Mouse (Mus musculus) heart, embryonic 14.5 days (tissue): ENCODE measurements around the gene Rarb. TPM values are rescaled to one million over a fixed set of nuclear protein-coding genes. Genes with fewer than 3 reads are reported as not detected.
A peak's percentile ranks its signal among the peaks of the same experiment; 100 is the strongest.

Experiments
- ATAC-seq: fragments of 200-750 bp; cut with Nextera tagmentation; 2 replicates; pipeline ENCODE4 v1.8.0; 2017; ENCODE audit warnings: low read depth, moderate TSS enrichment; ENCODE audit not compliant: insufficient number of reproducible peaks, insufficient read depth, low FRiP score
- H3K27ac ChIP-seq, 2 experiments: fragments of 200-500 bp in 1 of 2; fragments of 300-500 bp in 1 of 2; sonication (generic) in 1 of 2; replicated peaks in 1 of 2; 2 replicates each; pipeline ENCODE4 v1.5.1; 2012 to 2014; ENCODE audit warnings: low read depth in 2 of 2, low read length in 2 of 2, control low read depth in 1 of 2, mild to moderate bottlenecking in 1 of 2, mixed read lengths in 1 of 2; ENCODE audit not compliant: control insufficient read depth in 1 of 2, insufficient read depth in 1 of 2
- H3K27me3 ChIP-seq: fragments of 300-500 bp; sonication (generic); 2 replicates; pipeline ENCODE4 v1.6.1; 2014; ENCODE audit warnings: mild to moderate bottlenecking, low read length, control low read depth; ENCODE audit not compliant: control insufficient read depth, insufficient read depth
- H3K36me3 ChIP-seq: fragments of 300-500 bp; sonication (generic); 2 replicates; pipeline ENCODE4 v1.6.1; 2014; ENCODE audit warnings: mild to moderate bottlenecking, control low read depth, low read length, mixed read lengths; ENCODE audit not compliant: control insufficient read depth, insufficient read depth
- H3K4me1 ChIP-seq, 2 experiments: fragments of 200-500 bp in 1 of 2; fragments of 300-500 bp in 1 of 2; sonication (generic) in 1 of 2; 2 replicates each; pipeline ENCODE4 v1.6.1; 2012 to 2014; ENCODE audit warnings: low read length in 2 of 2, control low read depth in 1 of 2, mixed read lengths in 1 of 2; ENCODE audit not compliant: control insufficient read depth in 2 of 2, insufficient read depth in 2 of 2
- H3K4me2 ChIP-seq: fragments of 300-500 bp; sonication (generic); 2 replicates; pipeline ENCODE4 v1.6.1; 2014; ENCODE audit warnings: mild to moderate bottlenecking, low read length
- H3K4me3 ChIP-seq, 2 experiments: fragments of 200-500 bp in 1 of 2; fragments of 300-500 bp in 1 of 2; sonication (generic) in 1 of 2; 2 replicates each; pipeline ENCODE4 v1.5.1; 2012 to 2014; ENCODE audit warnings: low read length in 2 of 2, mild to moderate bottlenecking in 2 of 2, control low read depth in 1 of 2, low read depth in 1 of 2, moderate library complexity in 1 of 2; ENCODE audit not compliant: control insufficient read depth in 1 of 2, insufficient read depth in 1 of 2
- H3K9ac ChIP-seq: fragments of 300-500 bp; sonication (generic); 2 replicates; pipeline ENCODE4 v1.6.1; 2014; ENCODE audit warnings: mild to moderate bottlenecking, low read length
- H3K9me3 ChIP-seq: fragments of 300-500 bp; sonication (generic); 2 replicates; pipeline ENCODE4 v1.6.1; 2016; ENCODE audit warnings: low read length, control low read depth; ENCODE audit not compliant: control insufficient read depth
- WGBS: fragments of 180-500 bp; shearing (Covaris S2); extraction: QIAGEN DNeasy Blood & Tissue Kit; methylation state at CpG from one replicate; pipeline ENCODE4 v1.1.7; 2014; 5-methylcytosine and 5-hydroxymethylcytosine counted together
- polyA plus RNA-seq: library from polyadenylated mRNA; unstranded; fragments of >200 nt; fragmentation: Nextera tagmentation; extraction: Ambion mirVana; gene quantifications from 2 replicates; pipeline ENCODE4 v1.2.1, GENCODE M21; 2014

The Rarb gene
- polyA plus RNA-seq, 1 experiment from 2014 or later = 14.5 TPM

- no peaks in the 10 kb centered on the region for H3K27me3 ChIP-seq
- H3K4me1 ChIP-seq = peaks cover 3 to 8% of the 10 kb centered on the region in 2 experiments; a peak in 3 of 4 replicates
- no peak overlapping the region for H3K27ac ChIP-seq
- H3K4me2 ChIP-seq = no peak overlapping the region
- no peaks in the 10 kb centered on the region for H3K36me3 ChIP-seq
- no peak overlapping the region for H3K4me3 ChIP-seq
- no peaks in the 10 kb centered on the region for H3K9me3 ChIP-seq
- ATAC-seq = no peak
- H3K9ac ChIP-seq = no peak overlapping the region
Measured at GRCm38 (mm10) chr14:16605480-16605879, 213.5 kb downstream of the Rarb start.

- no peaks in the 10 kb centered on the region for H3K27me3 ChIP-seq
- H3K36me3 ChIP-seq = no peaks in the 10 kb centered on the region
- H3K9me3 ChIP-seq = no peaks in the 10 kb centered on the region
- 39% methylated on average over 8 of the region's 8 CpGs for WGBS
- no peak overlapping the region for H3K27ac ChIP-seq
- H3K4me2 ChIP-seq = no peak overlapping the region
- H3K4me1 ChIP-seq = peaks cover 3 to 13% of the 10 kb centered on the region in 2 experiments
- H3K4me3 ChIP-seq = no peak overlapping the region
- no peak overlapping the region for H3K9ac ChIP-seq
- no peak for ATAC-seq
Measured at GRCm38 (mm10) chr14:16604469-16605064, 214.4 kb downstream of the Rarb start.

GRCm38 (mm10) chr14:16603040-16603590 is 215.8 kb downstream of the Rarb start:
- Histone ChIP-seq H3K27me3 (no peaks in the 10 kb centered on the region), H3K9ac (no peak overlapping the region), H3K27ac (no peak overlapping the region), H3K4me1 (peaks cover 11 to 26% of the 10 kb centered on the region in 2 experiments), H3K4me2 (no peak overlapping the region), H3K4me3 (no peak overlapping the region), H3K36me3 (no peaks in the 10 kb centered on the region), H3K9me3 (no peaks in the 10 kb centered on the region)
- no peak for ATAC-seq
- 14% methylated on average over 5 of the region's 5 CpGs for WGBS

- Histone ChIP-seq H3K27ac (peak overlapping the region; percentile 66 to 85; a peak in 3 of 4 replicates), H3K4me1 (peaks cover 14 to 31% of the 10 kb centered on the region in 2 experiments), H3K9ac (no peak overlapping the region), H3K36me3 (no peaks in the 10 kb centered on the region), H3K9me3 (no peaks in the 10 kb centered on the region), H3K4me2 (peak overlapping the region; percentile 19; the same call in 1 of the 2 replicates), H3K27me3 (no peaks in the 10 kb centered on the region), H3K4me3 (no peak overlapping the region)
- peak; percentile 54; the same call in 1 of the 2 replicates for ATAC-seq
- 17% methylated on average over 7 of the region's 7 CpGs for WGBS
Measured at GRCm38 (mm10) chr14:16599224-16599623, 219.7 kb downstream of the Rarb start.

GRCm38 (mm10) chr14:16598074-16598501 is 220.9 kb downstream of the Rarb start:
- no peaks in the 10 kb centered on the region for H3K36me3 ChIP-seq
- H3K4me3 ChIP-seq = no peak overlapping the region
- H3K9ac ChIP-seq = peak overlapping the region; percentile 46
- no peaks in the 10 kb centered on the region for H3K9me3 ChIP-seq
- no peaks in the 10 kb centered on the region for H3K27me3 ChIP-seq
- peak overlapping the region; percentile 46 to 85 for H3K27ac ChIP-seq
- no peak for ATAC-seq
- H3K4me2 ChIP-seq = peak overlapping the region; percentile 19
- WGBS = 7% methylated on average over 4 of the region's 4 CpGs
- peaks cover 11 to 27% of the 10 kb centered on the region in 2 experiments for H3K4me1 ChIP-seq

GRCm38 (mm10) chr14:16589139-16589538 is 229.8 kb downstream of the Rarb start:
- Histone ChIP-seq H3K27ac (no peak overlapping the region), H3K9me3 (no peaks in the 10 kb centered on the region), H3K4me2 (no peak overlapping the region), H3K36me3 (no peaks in the 10 kb centered on the region), H3K27me3 (no peaks in the 10 kb centered on the region), H3K4me3 (no peak overlapping the region), H3K4me1 (no peaks in the 10 kb centered on the region), H3K9ac (no peak overlapping the region)
- no peak for ATAC-seq
- WGBS = 49% methylated on average over 4 of the region's 4 CpGs

GRCm38 (mm10) chr14:16578100-16578499 is 240.9 kb downstream of the Rarb start:
- Histone ChIP-seq H3K27me3 (no peaks in the 10 kb centered on the region), H3K27ac (no peak overlapping the region), H3K4me2 (no peak overlapping the region), H3K9me3 (no peaks in the 10 kb centered on the region), H3K4me1 (peaks cover 4 to 5% of the 10 kb centered on the region in 2 experiments; a peak in 1 of 4 replicates), H3K9ac (no peak overlapping the region), H3K4me3 (no peak overlapping the region), H3K36me3 (no peaks in the 10 kb centered on the region)
- ATAC-seq = no peak

- Histone ChIP-seq H3K4me1 (peaks cover 4 to 7% of the 10 kb centered on the region in 2 experiments; a peak in 3 of 4 replicates), H3K4me3 (no peak overlapping the region), H3K36me3 (no peaks in the 10 kb centered on the region), H3K27me3 (no peaks in the 10 kb centered on the region), H3K27ac (no peak overlapping the region), H3K9ac (no peak overlapping the region), H3K4me2 (no peak overlapping the region), H3K9me3 (no peaks in the 10 kb centered on the region)
- no peak for ATAC-seq
- WGBS = 41% methylated on average over 1 of the region's 1 CpGs
Measured at GRCm38 (mm10) chr14:16577049-16577448, 241.9 kb downstream of the Rarb start.
